Mouse (Mus musculus): Measurements from ENCODE around the gene Cables2.
"Not testable (repeated sequence)": the region's sequence is repeated elsewhere in the genome, so short reads cannot be mapped to it uniquely, and the experiment has no call there.

Gene Cables2

DNA sequence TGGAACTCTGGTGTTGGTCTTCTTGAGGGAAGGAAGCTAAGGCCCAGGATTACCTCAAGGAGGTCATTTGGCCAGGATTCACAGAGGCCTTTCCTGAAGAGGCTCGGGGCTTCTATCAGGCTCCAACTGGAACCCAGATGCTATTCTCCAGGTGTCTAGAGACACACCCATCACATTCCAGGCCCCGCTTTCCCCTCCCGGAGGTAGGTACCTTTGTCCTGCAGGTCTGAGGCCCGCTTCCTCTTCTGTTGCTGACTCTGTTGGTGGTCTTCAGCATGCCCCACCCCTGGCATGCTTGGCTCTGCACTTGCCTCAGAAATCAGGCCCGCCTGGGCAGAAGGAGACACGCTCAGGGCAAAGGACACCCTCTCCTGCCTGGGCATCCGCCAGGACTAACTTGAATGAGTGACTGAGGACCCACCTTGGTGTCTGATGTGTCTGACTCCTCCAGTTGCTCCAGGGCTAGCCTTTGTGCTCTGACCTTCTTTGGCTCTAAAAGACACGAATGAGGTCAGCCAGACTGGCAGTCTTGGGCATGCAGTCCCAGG lies 4.6 kb upstream of the Cables2 start:
- no peak for DNase-seq (ENCODE audit: low spot score)

DNA sequence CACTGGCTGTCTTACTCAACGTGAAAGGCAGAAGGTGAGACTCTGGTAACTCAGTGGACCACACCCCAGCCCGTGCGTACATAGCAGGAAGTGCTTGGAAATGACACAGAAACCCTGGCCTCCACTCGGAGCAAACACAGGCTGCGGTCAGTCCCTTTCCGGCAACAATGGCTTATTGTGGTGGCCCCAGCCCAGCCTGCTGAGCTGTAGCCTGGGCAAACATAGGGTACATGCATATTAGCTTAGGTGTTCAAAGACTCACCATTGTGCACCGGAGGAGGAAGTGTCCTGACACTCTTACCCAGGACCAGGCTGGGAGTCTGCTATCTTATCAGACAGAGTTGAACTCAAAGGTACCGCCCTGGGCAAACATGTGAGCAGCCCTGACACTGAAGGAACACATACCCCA lies 3.6 kb upstream of the Cables2 start:
- DNase-seq (ENCODE audit: low spot score) = peak; percentile 66

- no peak for DNase-seq (ENCODE audit: low spot score)
These were observed 3.1 kb upstream of the Cables2 start for GRCm38 (mm10) chr2:180276385-180276784.

- DNase-seq (ENCODE audit: low spot score) = peak; percentile 87
These were observed 2.5 kb upstream of the Cables2 start for GRCm38 (mm10) chr2:180275836-180276235.

DNA sequence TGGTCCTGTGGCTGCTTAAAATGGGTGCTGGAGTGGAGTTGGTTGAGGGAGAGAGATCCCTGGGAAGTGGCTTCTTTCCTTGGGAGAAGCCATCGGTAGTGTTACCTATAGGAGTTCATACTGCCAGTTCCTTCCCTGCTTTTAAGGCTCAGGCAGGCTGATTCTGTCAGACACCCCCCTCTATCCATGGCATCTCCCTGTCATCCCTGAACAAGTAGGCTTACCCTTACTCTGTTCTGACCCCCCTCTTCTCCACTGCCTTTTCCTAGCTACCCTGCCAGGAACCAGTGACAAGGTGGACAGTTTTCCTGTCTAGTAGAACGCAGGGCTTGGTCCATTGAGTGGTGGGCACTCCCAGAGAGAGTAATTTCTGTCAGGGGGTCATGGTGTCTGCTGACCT lies 1.2 kb upstream of the Cables2 start:
- no peak for DNase-seq (ENCODE audit: low spot score)

DNA sequence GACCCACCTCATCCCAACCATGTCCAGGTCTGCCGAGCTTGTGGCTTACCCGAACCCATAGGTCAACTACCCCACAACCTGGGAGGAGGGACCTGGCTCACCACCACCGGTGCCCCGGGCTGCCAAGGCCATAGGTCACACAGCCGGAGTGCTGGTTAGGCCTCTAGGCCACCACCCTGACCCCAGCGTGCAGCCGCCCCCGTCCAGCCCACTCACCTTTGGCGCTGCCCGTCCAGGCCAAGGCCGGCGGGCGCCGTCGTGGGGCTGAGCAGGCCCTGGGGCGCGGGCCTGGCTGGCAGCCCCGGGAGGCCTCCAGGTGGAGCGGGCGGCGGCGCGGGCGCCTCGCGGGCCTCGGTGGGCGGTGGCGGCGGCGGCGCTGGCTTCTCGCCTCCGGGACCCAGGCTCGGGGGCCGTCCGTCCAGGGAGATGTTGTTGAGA lies 393 bp downstream of the Cables2 start:
- DNase-seq (ENCODE audit: low spot score) = no peak

DNA sequence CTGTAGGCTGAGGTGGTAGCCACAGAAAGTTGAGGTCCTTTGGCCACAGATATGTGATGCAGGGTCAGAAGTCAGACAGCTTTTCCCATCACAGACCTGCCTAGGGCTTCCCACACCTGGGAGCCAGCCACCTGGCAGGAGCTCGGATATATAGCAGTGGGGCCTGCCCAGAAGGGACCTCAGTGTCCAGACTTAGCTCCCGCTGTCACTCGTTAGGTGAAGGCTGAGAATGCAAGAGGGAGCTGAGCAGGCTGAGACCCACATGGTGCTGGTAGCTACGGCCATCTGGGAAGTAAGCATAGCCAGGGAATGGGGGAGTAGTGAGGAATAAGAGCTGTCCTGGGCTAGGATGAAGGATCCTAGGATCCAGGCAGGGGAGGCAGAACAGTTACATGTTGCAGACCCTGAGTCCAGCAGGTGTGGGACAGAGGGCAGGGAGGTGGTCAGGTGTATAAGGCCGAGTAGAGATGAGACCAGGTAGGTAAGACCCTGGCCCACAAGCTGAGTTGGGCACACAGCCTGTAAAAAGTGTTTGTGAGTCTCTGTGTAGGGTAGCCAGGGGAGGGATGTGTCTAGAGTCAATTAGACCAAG lies 1.4 kb downstream of the Cables2 start:
- DNase-seq (ENCODE audit: low spot score) = no peak

DNA sequence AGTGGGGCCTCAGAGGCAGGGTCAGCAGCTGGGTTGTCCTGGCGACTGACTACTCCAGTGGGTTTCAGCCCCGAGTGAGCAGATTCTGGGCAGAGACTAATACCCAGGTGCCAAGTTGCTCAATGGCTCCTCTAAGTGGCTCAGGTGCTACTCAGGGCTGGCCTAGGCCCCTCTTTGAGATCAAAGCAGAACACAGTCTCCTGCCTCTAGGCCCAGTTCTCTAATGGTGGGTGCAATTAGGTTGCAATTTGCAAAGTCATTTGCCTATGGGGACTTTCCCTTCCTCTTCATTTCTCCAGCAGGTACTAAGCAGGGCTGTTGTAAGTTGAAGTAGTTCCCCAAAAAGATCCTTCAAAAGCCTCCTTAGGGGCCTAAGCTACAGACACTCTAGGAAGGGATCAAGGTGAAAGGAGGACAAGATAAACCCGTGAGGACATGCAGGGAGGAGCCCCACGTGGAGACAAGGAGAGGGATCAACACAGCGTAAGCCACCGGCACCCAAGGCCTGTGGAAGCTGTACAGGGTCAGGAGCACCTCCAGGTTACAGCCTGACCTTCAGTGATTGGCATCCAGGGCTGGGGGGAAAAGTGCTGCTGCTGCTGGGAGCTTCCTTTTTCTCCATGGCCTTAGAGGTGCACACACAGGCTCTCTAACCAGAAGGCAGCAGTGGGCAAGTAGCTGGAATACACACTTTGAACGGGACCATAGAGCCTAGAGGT lies 2.6 kb downstream of the Cables2 start:
- DNase-seq (ENCODE audit: low spot score) = no peak

GRCm38 (mm10) chr2:180269329-180269728 lies 4.0 kb downstream of the Cables2 start:
- no peak for DNase-seq (ENCODE audit: low spot score)

GRCm38 (mm10) chr2:180267955-180268354 lies 5.3 kb downstream of the Cables2 start:
- no peak for DNase-seq (ENCODE audit: low spot score)

DNA sequence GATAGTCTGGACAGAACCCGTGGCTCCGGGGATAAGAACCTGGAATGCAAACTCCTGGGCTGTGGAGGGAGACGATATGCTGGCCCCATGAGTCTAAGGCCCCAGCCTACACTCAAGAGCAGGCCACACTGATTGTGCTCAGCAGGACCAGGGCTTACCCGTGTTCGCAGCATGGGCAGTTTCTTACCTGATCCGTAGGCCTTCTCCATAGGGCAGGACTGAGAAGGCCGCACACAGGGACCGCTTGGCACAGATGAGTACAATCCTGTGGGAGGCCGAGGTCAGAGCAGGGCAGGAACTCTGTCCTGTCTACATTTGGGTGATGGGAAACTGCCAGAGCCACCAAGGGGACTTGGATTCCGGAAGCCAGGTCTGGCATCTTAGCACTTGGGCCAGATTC lies 10.4 kb downstream of the Cables2 start:
- DNase-seq (ENCODE audit: low spot score) = no peak

DNA sequence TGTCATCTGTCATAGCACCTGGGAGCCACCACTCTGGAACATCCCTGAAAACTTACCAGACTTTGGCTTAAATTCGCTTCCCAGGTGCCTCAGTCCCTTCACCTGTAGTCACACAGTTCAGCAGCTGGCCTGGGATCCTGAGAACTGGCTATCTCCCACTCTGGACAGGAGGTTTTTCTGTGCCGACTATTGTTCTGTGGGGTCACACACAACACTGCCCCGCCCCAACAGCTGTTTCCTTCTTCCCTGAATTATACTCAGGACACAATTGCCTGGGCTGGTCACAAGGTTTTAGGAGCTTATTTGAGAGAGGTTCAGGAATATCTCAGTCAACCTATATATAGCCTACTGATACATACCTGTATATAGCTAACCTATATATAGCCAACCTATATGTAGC lies 10.9 kb downstream of the Cables2 start:
- DNase-seq (ENCODE audit: low spot score) = no peak

GRCm38 (mm10) chr2:180261901-180262300 lies 11.4 kb downstream of the Cables2 start:
- no peak for DNase-seq (ENCODE audit: low spot score)

DNA sequence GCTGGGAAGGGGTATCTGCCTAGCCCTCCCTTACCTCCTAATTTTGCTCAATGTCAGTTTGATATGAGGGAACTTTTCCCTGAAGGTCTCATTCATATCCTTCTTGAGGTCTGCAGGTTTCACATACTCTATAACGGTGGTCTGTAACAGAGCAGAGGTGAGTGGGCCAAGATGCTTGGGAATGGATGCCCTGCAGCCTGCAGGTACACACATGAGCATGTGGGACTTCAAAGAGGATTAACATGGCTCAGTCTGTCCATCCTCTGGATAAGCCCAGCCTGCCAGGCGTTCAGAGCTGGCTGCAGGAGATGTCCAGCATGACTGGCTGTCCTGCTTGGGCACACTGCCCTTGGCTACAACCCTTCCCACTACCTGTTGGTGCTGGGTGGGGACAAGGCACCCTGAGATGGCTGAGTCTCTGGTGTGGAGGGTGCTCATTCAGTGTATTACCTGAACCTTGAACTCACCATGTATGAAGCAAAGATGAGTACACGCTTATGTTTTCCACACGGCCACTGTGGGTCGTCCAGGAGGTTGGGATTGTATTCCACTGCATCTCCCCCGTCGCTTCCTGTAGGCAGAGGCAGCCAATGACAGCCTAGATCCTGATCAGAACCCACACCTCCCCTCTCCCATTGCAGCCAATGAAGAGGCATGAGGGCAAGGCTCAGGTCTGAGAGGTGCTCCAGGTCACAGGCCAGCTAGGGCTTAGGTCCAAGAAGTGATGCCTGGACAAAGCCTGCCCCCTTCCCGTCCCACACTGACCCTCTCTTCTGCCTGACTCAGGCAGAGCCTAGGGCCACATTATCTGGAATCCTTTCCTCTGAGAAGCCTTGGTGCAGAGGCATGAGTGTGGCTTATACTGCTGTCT lies 12.5 kb downstream of the Cables2 start:
- DNase-seq (ENCODE audit: low spot score) = no peak

GRCm38 (mm10) chr2:180259826-180260609 lies 13.3 kb downstream of the Cables2 start:
- not testable (repeated sequence) for DNase-seq (ENCODE audit: low spot score)

DNA sequence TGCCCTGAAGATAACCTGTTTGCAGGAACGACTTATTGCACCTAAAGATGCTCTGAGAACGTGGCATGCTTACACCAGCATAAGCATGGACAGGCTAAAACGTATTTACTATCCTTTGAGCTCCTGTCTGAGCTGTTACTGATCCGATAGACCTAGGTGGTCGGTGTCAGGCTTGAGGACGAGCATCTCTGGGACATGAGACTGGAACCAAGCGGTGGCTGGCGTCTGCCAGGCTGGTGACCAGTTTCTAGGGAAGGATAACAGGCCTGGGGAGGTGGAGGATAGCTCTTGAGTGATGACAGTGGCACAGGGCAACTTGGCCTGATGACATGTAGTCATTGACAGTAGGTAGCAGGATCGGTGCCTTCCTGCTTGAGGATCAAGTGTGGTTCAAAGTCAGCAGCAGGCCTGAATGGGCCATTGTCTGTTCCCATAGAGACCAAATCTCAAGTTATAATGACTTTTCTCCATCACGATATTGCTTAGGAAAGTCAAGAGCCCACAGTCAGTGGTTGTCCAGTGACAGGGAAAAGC lies 14.3 kb downstream of the Cables2 start:
- not testable (repeated sequence) for DNase-seq (ENCODE audit: low spot score)

DNA sequence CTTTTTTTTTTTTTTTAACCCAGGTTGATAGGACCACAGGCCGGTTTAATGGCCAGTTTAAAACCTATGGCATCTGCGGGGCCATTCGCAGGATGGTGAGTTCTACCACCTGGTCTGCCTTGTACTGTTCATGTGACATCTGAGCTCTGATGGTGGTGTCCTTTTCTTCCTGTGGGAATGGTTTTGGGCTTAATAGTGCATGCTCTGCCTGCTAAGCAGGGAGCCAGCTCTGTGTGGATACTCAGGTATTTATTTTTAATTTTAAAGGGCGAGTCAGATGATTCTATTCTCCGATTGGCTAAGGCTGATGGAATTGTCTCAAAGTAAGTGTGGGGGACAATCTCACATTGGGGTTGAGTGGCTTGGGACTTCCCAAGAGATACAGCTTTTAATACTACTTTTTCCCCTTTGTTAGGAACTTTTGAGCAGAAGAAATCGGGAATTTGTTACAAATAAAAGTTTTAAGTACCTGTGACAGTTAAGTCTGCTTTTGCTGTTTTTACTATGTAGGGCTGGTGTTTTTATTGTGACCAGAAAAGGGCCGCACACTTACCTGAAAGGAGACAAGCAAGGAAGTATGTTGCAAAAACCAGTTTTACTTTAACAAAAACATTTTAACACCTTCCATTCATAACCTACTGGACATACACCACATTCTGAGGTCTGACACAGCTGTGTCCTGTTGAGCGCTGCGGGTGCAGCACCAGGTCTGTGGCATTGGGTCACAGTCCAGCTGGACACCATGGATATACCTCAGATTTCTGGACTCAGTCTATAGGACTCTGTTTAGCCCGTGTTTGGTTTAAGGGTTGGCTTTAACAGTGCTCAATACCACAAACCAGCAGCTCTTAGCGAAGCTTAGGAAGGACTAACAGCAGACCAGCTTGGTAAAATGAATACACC lies 15.1 kb downstream of the Cables2 start:
- DNase-seq (ENCODE audit: low spot score) = no peak

GRCm38 (mm10) chr2:180257001-180257521 lies 16.2 kb downstream of the Cables2 start, which contains the start of gene Rps21:
Gene Rps21, plus strand, starts transcription at chr2:180257377.
- DNase-seq (ENCODE audit: low spot score) = peak; percentile 98

GRCm38 (mm10) chr2:180256296-180257000 lies 16.8 kb downstream of the Cables2 start:
- no peak for DNase-seq (ENCODE audit: low spot score)
